Mouse (Mus musculus) adrenal gland, adult 18-20 months (tissue): ENCODE measurements at regions not wholly inside any gene's neighbourhood (a gene's known extent, or its start where the extent isn't known, plus 50 kb on each side); places are given as distances from the start of the nearest gene placed in this dataset.

Source experiments
- DNase-seq, 2 experiments: peaks; one replicate each; pipeline ENCODE4 v3.0.0; 2021 to 2022; ENCODE audit warnings: low spot score in 2 of 2

DNA sequence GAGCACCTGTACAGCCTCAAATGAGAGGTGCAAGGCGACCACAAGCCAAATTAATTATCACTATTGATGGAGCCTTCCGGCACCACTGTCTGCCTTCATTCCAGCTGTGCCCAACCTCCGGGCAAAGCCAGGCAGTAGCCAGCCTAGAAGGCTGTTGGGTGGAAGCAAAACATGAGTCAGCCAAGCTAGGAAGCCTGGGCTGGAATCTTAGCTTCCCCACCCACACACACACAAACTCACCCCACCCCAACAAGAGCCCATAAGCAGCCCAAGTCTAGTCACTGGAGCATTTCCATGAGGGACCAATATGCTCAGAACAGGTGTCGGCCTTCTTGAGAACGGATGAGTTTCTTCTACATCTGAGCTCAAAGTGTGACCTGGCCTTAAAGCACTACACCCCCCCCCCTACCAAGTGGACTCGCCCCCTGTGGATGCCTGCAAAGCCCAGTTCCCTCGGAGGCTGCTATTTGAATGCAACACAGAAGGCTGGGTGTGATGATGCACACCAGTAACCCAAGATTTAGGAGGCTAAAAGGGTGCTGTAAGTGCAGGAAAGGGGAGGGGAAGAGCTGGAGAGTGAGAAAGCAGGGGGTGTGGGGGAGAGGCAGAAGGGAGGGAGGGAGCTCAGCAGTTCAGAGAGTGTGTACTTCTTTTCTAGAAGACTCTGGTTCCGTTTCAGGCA lies 200.1 kb downstream of the Bcor start:
- DNase-seq, result no peak

DNA sequence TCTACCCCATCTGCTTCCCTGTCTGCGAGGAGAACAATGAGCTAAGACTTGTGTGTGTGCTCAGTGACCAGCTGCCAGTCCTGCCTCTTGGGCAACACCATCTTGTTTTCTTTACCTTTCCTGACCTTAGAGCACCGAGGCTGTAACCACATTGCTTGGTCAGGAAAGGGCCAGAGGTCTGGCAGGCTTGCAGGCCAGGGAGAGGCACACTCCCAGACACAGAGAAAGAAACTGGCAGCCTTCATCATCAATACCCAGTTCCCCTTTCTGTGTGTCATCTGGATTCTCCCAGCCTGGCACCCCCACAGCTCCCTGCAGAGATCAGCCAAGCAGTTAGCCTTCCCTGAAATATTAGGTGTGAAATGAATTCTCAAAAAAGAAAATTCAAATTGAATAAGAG lies 198.8 kb downstream of the Bcor start:
- DNase-seq, result no peak

DNA sequence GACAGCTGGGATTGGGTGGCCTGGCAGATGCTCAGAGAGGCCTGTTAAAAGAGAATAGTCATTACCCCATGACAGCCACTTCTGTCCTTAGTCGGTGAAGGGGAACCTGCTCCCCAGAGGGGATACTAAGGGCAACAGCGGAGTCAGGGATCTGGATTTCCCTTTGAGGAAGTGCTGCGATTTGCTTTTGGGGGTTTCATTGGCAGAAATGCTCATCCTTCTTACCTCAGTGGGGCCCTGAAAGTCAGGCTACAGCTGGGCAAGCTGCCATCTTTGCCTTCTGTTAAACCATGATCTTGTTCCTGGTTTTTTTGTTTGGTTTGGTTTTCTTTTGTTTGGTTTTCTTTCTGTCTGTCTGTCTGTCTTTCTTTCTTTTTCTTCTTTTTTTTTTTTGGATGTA lies 195.7 kb downstream of the Bcor start:
- no peak for DNase-seq

DNA sequence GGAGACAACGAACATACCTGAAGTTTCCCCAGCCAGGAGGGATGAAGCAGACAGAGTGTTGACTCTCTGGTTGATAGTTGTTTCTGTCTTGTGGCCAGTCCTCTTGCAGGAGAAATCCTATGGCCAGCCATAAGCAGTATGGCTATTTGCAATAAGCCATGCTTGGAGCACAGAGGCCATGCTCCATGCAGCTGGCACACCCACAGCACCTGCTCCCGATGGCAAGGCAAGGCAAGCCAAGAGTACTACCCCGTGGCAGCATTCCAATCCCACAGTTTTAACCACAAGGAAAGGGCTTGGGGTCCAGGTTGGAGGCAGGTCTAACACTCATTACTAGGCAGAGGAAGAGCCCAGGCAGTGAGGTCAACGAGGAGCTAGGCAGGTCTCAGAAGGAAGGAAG lies 181.5 kb downstream of the Bcor start:
- no peak for DNase-seq

DNA sequence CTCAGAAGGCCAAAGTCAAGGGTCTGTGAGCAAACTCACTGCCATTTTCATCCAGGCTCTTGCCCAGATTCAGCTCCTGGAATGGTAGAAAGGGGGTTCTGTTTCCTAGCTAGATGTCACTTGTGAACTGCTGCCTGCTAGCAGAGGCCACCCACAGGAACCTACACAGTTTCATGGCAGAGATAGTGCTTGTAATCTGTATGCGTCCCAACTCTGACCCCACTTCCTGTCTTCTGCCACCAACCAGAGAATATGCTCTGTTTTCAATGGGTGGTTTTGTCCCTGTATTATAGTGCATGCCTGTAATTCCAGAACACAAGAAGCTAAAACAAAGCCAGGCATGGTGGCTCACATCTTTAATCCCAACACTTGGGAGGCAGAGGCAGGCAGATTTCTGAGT lies 176.9 kb downstream of the Bcor start:
- DNase-seq, result no peak
